In the genomic region with DNA sequence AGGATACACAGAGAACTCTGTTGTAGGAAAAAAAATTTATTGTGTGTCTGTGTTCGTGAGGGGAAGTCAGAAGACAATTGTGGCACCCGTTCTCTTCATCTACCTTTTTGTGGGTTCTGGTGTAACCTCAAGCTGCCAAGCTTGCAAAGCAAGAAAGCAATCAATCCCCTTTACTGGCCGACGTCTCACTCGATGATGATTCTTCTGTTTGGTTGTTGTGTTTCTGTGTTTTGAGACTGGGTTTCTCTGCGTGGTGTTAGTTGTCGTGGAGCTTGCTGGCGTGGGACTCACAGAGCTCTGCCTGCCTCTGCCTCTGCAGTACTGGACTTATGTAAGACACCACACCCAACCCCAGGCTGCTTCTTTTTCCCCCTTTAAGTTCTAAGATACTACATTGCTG, we compare ENCODE assay signal across 21 mouse cellular contexts. TPM values are rescaled to one million over a fixed set of nuclear protein-coding genes. Genes with fewer than 3 reads are reported as not detected.
DNase-seq lines count a peak whose midpoint lies in the region; ATAC-seq and TF ChIP-seq lines count a peak whose summit lies in the region.
"Had no signal": no experiment of that assay in that cellular context is flagged by ENCODE, and none has a peak within 500 bp of the region (broad histone marks: within the 10 kb centered on the region; RNA-seq: fewer than 3 reads in every experiment).

No protein-coding gene starts in this region.

- no peak for TF ChIP-seq POLR2A in spleen, adult 2 months (IDR thresholded peaks at IDR 0.05; ENCODE audit: low read depth, low read length)

- H3K4me2 ChIP-seq in liver, postnatal 0 days (ENCODE audit: low read depth, low read length): no peak overlapping the region
- H3K4me2 ChIP-seq: heart, embryonic 15.5 days; lung, embryonic 14.5 days; midbrain, embryonic 11.5 days; neural tube, embryonic 12.5 days had no signal

- no peaks in the 10 kb centered on the region for H3K27me3 ChIP-seq in spleen, adult 2 months (ENCODE audit: control insufficient read depth, insufficient read depth, low read length)
- H3K27me3 ChIP-seq in liver, postnatal 0 days (ENCODE audit: insufficient read depth, low read length): no peaks in the 10 kb centered on the region
- H3K27me3 ChIP-seq: heart, embryonic 15.5 days; neural tube, embryonic 12.5 days; Patski had no signal

- H3K27ac ChIP-seq in spleen, adult 2 months (ENCODE audit: insufficient read depth, low read length): peak overlapping the region; percentile 93
- H3K27ac ChIP-seq in liver, postnatal 0 days (ENCODE audit: low read depth): peak overlapping the region; percentile 75; the same call in 1 of the 2 replicates
- H3K27ac ChIP-seq: embryonic facial prominence, embryonic 10.5 days; heart, embryonic 15.5 days; layer of hippocampus, adult 2 months; neural tube, embryonic 12.5 days had no signal

- WGBS in spleen, adult 2 months: 40% methylated on average over 8 of the region's 8 CpGs
- WGBS in liver, postnatal 0 days (ENCODE audit: insufficient replicate concordance): 62% methylated on average over 8 of the region's 8 CpGs

- DNase-seq in spleen, adult 2 months (ENCODE audit: low read depth in 1 of 2, low spot score in 2 of 2): peak in 1 of 2 experiments; percentile 41
- DNase-seq in spleen, postnatal 14 days (ENCODE audit: low spot score in 2 of 2): no peak
- DNase-seq in R1 (ENCODE audit: low read depth, low spot score): peak; percentile 44
- DNase-seq in liver, postnatal 0 days: no peak
- DNase-seq in thymus, postnatal 36 days: peak; percentile 34 to 40
- no peak for DNase-seq in frontal cortex, postnatal 36 days (ENCODE audit: low spot score in 2 of 2)
- no peak for DNase-seq in cerebellum, adult 11-12 months
- DNase-seq: adrenal gland, postnatal 25 days; cerebellum, adult 2 months; gastrocnemius, postnatal 14 days; heart, postnatal 4 days; kidney, adult 11 months; kidney, postnatal 10 days; lung, embryonic 14.5 days had no signal

- no peaks in the 10 kb centered on the region for H3K9me3 ChIP-seq in liver, postnatal 0 days (ENCODE audit: low read length)
- H3K9me3 ChIP-seq: heart, embryonic 15.5 days; neural tube, embryonic 12.5 days had no signal

- no peaks in the 10 kb centered on the region for H3K36me3 ChIP-seq in spleen, adult 2 months (ENCODE audit: control insufficient read depth, insufficient read depth, low read length)
- H3K36me3 ChIP-seq in liver, postnatal 0 days (replicated peaks; ENCODE audit: insufficient read depth, low read length): no peaks in the 10 kb centered on the region
- H3K36me3 ChIP-seq: embryonic facial prominence, embryonic 10.5 days; heart, embryonic 15.5 days; neural tube, embryonic 12.5 days had no signal

- peaks cover 29% of the 10 kb centered on the region; the same call in 1 of the 2 replicates for H3K4me1 ChIP-seq in spleen, adult 2 months (ENCODE audit: control insufficient read depth, insufficient read depth, insufficient read length)
- peaks cover 11% of the 10 kb centered on the region for H3K4me1 ChIP-seq in liver, postnatal 0 days (ENCODE audit: insufficient read depth)

- ATAC-seq in liver, postnatal 0 days: no peak
- ATAC-seq: hindbrain, embryonic 16.5 days; Patski had no signal

- H3K4me3 ChIP-seq in spleen, adult 2 months (ENCODE audit: extremely low read depth, insufficient read depth, insufficient read length): no peak overlapping the region
- H3K4me3 ChIP-seq in liver, postnatal 0 days (ENCODE audit: low read depth, low read length): no peak overlapping the region
- H3K4me3 ChIP-seq: embryonic facial prominence, embryonic 10.5 days; heart, embryonic 15.5 days; layer of hippocampus, adult 2 months; neural tube, embryonic 12.5 days had no signal

- no peak for TF ChIP-seq EP300 in liver, postnatal 0 days (IDR thresholded peaks at IDR 0.05; ENCODE audit: low read depth)

- TF ChIP-seq CTCF in spleen, adult 2 months (IDR thresholded peaks at IDR 0.05; ENCODE audit: extremely low read depth, insufficient read depth, insufficient read length, insufficient replicate concordance): no peak
- no peak for TF ChIP-seq CTCF in liver, postnatal 0 days (IDR thresholded peaks at IDR 0.05; ENCODE audit: low read depth)

- H3K9ac ChIP-seq in liver, postnatal 0 days (replicated peaks): no peak overlapping the region
- H3K9ac ChIP-seq: heart, embryonic 15.5 days; lung, embryonic 14.5 days; neural tube, embryonic 12.5 days had no signal

RNA-seq across cellular contexts. Expression of a gene that starts 24.9 kb away (rescaled TPM):
- 25.0 and 25.4 TPM in 2 replicates for polyA plus RNA-seq in spleen, adult 2 months (2012; rRNA removed)
- 16.9 and 21.9 TPM in 2 replicates for polyA plus RNA-seq in liver, postnatal 0 days (2015; fragmentation: Nextera tagmentation; extraction: Ambion mirVana)

Comparison
In these comparisons a context has a peak if more than half of its experiments do, and no peak if none do; other contexts are left out.
1. DNase-seq: peak in R1 (single experiment) and thymus, postnatal 36 days (2 of 2); none in spleen, postnatal 14 days (0 of 2), liver, postnatal 0 days (single experiment), frontal cortex, postnatal 36 days (0 of 2) and cerebellum, adult 11-12 months (single experiment).